Mouse (Mus musculus): ENCODE measurements around the gene Fam120a. TPM values are rescaled to one million over a fixed set of nuclear protein-coding genes. Genes with fewer than 3 reads are reported as not detected.
A peak's percentile ranks its signal among the peaks of the same experiment; 100 is the strongest.

Gene Fam120a
- polyA plus RNA-seq (2014; fragmentation: Nextera tagmentation; extraction: Ambion mirVana) = 38.3 and 39.7 TPM in 2 replicates

DNA sequence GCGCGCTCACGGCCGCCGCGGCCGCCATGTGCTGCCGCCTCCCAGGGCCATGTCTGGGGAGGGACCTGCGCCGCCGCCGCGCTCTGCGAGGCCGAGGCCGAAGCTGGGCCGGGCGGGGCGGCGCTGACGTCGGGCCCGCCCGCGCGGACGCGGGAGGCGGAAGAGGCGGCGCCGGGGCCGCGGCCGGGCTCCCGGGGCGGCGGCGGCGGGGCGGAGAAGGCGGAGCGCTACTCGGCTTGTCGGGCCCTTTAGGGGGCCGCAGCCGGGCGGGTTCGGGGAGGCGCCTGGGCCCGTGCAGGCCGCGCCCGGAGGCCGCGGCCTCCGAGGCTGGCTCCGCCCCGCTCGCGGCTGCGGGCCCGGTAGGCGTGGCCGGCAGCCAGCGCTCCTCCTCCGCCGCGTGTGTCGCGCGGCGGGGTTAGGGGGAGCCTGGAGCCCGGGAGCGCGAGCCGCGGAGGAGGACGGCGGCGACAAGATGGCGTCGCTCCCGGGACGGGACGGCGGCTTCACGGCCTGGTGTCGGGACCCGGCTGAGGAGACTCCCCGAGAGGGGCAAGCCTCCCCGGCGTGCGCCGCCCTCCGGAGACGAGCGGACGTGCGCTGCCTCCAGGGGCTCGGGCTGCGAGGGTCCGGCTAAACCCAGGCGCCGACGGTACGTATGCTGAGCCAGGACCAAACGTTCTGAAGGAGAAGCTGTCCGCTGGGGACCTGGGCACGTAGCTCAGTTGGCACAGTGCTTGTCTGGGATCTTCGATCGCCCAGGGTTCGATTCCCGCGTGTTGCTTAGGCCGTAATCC lies at the start of gene Fam120a:
Gene Fam120a, minus strand, starts transcription at position 62 of the 794 bp plus-strand sequence.
- H3K4me3 ChIP-seq (ENCODE audit: low read depth, low read length) = peak within 1 kb of the TSS; percentile 91
- DNase-seq (ENCODE audit: low spot score) (peak; percentile 93), ATAC-seq (ENCODE audit: low read depth) (peak; percentile 90)
- 0 out of 2 replicates have a peak, but pooled peaks cover 5% of the 10 kb centered on the region for H3K36me3 ChIP-seq (ENCODE audit: control insufficient read depth, insufficient read depth, low read length)
- H3K4me1 ChIP-seq (ENCODE audit: control insufficient read depth, insufficient read depth, low read length) = peaks cover 28% of the 10 kb centered on the region
- peak within 1 kb of the TSS; percentile 97 for H3K9ac ChIP-seq (ENCODE audit: low read depth, low read length)
- peak within 1 kb of the TSS; percentile 97 for H3K27ac ChIP-seq (replicated peaks; ENCODE audit: low read depth, low read length)
- H3K4me2 ChIP-seq (ENCODE audit: low read depth, low read length) = peak within 1 kb of the TSS; percentile 93
- no peaks in the 10 kb centered on the region for H3K27me3 ChIP-seq (replicated peaks; ENCODE audit: control insufficient read depth, insufficient read depth, low read length)
- no peaks in the 10 kb centered on the region for H3K9me3 ChIP-seq (ENCODE audit: control insufficient read depth, low read length)
- 0% methylated on average over 23 of the region's 116 CpGs for WGBS

DNA sequence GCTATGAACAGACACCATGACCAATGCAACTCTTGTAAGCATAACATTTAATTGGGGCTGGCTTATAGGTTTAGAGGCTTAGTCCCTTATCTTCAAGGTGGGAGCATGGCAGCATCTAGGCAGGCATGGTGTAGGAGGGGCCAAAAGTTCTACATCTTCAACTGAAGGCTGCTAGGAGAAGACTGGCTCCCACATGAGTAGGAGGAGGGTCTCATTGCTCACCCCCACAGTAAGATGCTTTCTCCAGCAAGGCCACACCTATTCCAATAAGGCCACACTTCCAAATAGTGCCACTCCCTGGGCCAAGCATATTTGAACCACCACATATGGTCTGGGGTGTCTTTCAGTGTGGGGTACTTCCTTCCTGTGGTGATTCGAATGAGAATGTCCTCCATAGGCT lies 49.6 kb upstream of the Fam120a start:
- 93% methylated on average over 1 of the region's 1 CpGs for WGBS
- Histone ChIP-seq H3K9ac (ENCODE audit: low read depth, low read length) (no peak overlapping the region), H3K27me3 (replicated peaks; ENCODE audit: control insufficient read depth, insufficient read depth, low read length) (no peaks in the 10 kb centered on the region), H3K27ac (replicated peaks; ENCODE audit: low read depth, low read length) (no peak overlapping the region), H3K9me3 (ENCODE audit: control insufficient read depth, low read length) (peaks cover 6% of the 10 kb centered on the region; the same call in 1 of the 2 replicates), H3K4me2 (ENCODE audit: low read depth, low read length) (no peak overlapping the region), H3K4me1 (ENCODE audit: control insufficient read depth, insufficient read depth, low read length) (peaks cover 25% of the 10 kb centered on the region), H3K4me3 (ENCODE audit: low read depth, low read length) (no peak overlapping the region), H3K36me3 (ENCODE audit: control insufficient read depth, insufficient read depth, low read length) (no peaks in the 10 kb centered on the region)
- no peak for ATAC-seq (ENCODE audit: low read depth)
- DNase-seq (ENCODE audit: low spot score) = no peak

DNA sequence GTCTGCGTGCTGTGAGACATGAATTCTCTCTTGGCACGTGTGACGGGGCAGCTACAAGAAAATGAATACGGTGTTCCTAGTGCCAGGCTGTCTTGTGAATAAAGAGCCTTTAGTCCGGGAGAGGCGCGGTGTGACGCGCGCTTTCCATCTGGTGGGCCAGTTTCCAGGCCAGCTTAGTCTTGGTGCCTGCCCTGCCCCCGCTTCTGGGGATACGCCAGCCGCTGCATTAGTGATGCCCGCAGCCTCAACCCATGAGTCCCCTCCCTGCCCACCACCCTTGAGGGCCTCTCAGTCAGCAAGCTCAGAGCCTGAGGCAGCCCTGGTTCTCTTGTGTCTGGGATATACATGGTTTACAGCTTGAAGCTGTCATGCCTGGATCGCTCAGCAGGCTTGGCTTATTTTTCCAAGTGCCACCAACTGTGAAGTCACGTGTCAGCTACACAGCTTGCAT lies 48.5 kb upstream of the Fam120a start:
- Histone ChIP-seq H3K36me3 (ENCODE audit: control insufficient read depth, insufficient read depth, low read length) (no peaks in the 10 kb centered on the region), H3K4me3 (ENCODE audit: low read depth, low read length) (peak overlapping the region; percentile 16), H3K9me3 (ENCODE audit: control insufficient read depth, low read length) (peaks cover 6% of the 10 kb centered on the region; the same call in 1 of the 2 replicates), H3K4me1 (ENCODE audit: control insufficient read depth, insufficient read depth, low read length) (peaks cover 25% of the 10 kb centered on the region), H3K9ac (ENCODE audit: low read depth, low read length) (peak overlapping the region; percentile 52), H3K4me2 (ENCODE audit: low read depth, low read length) (peak overlapping the region; percentile 64), H3K27me3 (replicated peaks; ENCODE audit: control insufficient read depth, insufficient read depth, low read length) (no peaks in the 10 kb centered on the region), H3K27ac (replicated peaks; ENCODE audit: low read depth, low read length) (peak overlapping the region; percentile 90)
- DNase-seq (ENCODE audit: low spot score) (peak; percentile 96), ATAC-seq (ENCODE audit: low read depth) (peak; percentile 89)
- 2% methylated on average over 12 of the region's 16 CpGs for WGBS

DNA sequence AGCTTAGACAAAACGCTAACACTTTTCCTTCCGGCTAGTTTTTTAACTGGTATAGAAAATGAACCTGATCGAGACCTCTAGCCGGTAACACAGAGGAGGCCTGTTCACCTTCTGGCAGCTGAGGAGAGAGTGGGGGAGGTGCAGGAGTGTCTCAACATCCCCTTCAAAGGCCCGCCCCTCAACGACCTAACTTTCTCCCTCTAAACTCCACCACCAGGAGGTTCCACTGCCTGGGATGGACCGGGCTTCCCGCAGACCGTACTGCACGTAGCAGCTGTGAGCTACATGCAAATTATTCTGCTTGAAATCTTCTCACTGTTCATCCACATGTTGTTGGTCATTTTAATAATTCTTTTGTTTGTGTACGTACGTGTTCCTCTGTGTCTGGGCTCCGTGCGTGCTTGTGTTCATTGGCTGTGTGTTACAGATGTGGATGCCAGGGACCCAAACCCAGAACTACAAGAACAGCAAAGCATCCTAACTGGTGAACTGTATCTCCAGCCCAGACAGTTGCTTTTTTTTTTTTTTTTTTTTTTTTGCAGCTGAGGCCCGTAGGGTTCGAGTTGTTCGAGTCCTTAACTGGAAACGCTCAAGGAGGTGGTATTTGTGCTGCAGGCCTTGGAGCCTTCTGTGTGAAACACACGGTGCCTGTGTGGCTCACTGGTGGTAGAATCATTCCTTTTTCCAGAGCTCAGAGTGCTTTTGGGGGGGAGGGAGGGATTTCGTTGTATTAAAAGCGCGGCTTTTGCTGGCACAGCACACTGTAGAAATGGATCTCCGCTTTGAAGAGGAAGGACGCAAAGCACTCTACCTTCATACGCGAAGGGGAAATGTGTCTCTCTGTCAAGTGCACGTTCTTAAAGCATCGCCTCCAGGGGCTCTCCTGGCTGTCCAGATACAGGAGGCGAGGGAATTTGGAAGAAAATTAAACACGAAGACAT lies 47.8 kb upstream of the Fam120a start:
- peak overlapping the region; percentile 16 for H3K4me3 ChIP-seq (ENCODE audit: low read depth, low read length)
- H3K4me1 ChIP-seq (ENCODE audit: control insufficient read depth, insufficient read depth, low read length) = peaks cover 25% of the 10 kb centered on the region
- no peaks in the 10 kb centered on the region for H3K27me3 ChIP-seq (replicated peaks; ENCODE audit: control insufficient read depth, insufficient read depth, low read length)
- peak overlapping the region; percentile 52 for H3K9ac ChIP-seq (ENCODE audit: low read depth, low read length)
- ATAC-seq (ENCODE audit: low read depth) = peak; percentile 62
- H3K4me2 ChIP-seq (ENCODE audit: low read depth, low read length) = peak overlapping the region; percentile 64
- peaks cover 6% of the 10 kb centered on the region; the same call in 1 of the 2 replicates for H3K9me3 ChIP-seq (ENCODE audit: control insufficient read depth, low read length)
- WGBS = 3% methylated on average over 30 of the region's 30 CpGs
- peak; percentile 85 for DNase-seq (ENCODE audit: low spot score)
- H3K27ac ChIP-seq (replicated peaks; ENCODE audit: low read depth, low read length) = peak overlapping the region; percentile 90
- no peaks in the 10 kb centered on the region for H3K36me3 ChIP-seq (ENCODE audit: control insufficient read depth, insufficient read depth, low read length)

DNA sequence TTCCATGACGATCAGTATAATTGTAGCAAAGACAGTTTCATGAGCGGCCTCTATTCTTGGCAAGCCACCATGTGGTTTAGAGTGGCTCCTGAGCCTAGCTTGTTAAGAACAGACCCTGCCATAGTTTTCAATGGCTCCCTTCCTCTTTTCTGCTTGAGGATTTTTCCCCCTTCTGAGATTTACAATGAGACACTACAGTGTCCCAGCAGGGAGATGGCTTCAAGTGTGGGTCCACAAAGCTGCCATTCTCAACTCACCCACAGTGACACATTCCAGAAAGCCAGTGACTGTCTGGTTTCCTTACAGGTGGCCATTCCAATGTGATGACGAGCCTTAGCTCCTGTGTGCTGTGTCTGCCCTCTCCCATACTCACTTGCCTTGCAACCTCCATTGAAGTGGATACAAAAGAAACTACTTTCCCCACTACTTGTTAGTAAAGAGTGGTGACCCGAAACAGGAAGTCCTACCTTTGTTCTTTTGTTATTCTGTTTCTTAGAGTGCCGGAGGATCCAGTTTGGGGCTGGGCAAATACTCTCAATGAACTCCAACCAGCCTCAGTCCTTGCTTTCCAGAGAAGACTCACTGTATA lies 45.5 kb upstream of the Fam120a start:
- Histone ChIP-seq H3K4me3 (ENCODE audit: low read depth, low read length) (no peak overlapping the region), H3K27me3 (replicated peaks; ENCODE audit: control insufficient read depth, insufficient read depth, low read length) (no peaks in the 10 kb centered on the region), H3K36me3 (ENCODE audit: control insufficient read depth, insufficient read depth, low read length) (no peaks in the 10 kb centered on the region), H3K9ac (ENCODE audit: low read depth, low read length) (no peak overlapping the region), H3K27ac (replicated peaks; ENCODE audit: low read depth, low read length) (peak overlapping the region; percentile 52; the same call in 1 of the 2 replicates), H3K4me2 (ENCODE audit: low read depth, low read length) (no peak overlapping the region), H3K9me3 (ENCODE audit: control insufficient read depth, low read length) (peaks cover 6% of the 10 kb centered on the region; the same call in 1 of the 2 replicates), H3K4me1 (ENCODE audit: control insufficient read depth, insufficient read depth, low read length) (peaks cover 25% of the 10 kb centered on the region)
- WGBS = 42% methylated on average over 5 of the region's 5 CpGs
- peak; percentile 80 for DNase-seq (ENCODE audit: low spot score)
- ATAC-seq (ENCODE audit: low read depth) = no peak

DNA sequence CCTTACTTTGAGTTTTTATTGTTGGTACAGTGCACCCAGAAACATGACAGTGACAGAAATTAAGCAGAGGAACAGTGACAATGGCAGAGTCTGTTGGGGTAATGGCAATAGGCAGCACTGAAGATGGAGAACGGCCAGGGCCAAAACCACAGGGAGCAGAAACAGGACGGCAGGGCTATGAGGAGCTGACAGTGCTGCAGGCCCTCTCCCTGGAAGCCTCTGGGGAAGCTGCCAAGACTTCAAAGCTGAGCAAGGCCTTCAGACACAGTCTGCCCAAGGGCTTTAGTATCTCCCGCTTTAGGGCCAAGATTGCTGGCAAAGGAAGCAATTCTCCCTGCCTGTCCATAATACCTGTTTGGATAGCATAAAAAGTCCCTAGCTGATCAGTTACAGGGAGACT lies 33.9 kb upstream of the Fam120a start:
- ATAC-seq (ENCODE audit: low read depth) = no peak
- H3K27ac ChIP-seq (replicated peaks; ENCODE audit: low read depth, low read length) = no peak overlapping the region
- 37% methylated on average over 3 of the region's 3 CpGs for WGBS

DNA sequence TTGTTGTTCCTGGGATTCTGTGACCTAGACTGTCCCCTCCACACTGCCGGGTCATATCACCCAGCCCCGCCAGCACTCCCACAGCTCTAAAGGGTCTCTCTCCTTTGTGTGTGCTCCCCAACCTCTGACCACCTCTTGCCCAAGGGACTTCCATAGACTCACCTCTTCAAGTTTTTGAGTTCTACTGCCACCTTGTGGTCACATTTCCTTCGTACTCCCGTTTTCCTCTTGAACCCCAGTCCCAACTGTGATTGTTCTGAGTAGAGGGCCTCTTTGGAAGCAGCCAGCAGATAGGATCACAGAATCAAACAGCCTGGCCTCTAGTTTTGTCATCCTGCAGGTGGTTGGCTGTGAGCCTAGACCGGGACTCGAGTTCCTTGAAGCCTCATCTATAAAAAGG lies 30.8 kb upstream of the Fam120a start:
- H3K27ac ChIP-seq (replicated peaks; ENCODE audit: low read depth, low read length) = no peak overlapping the region
- no peak overlapping the region for H3K9ac ChIP-seq (ENCODE audit: low read depth, low read length)
- H3K4me2 ChIP-seq (ENCODE audit: low read depth, low read length) = no peak overlapping the region
- H3K4me3 ChIP-seq (ENCODE audit: low read depth, low read length) = no peak overlapping the region
- no peaks in the 10 kb centered on the region for H3K9me3 ChIP-seq (ENCODE audit: control insufficient read depth, low read length)
- DNase-seq (ENCODE audit: low spot score) (peak; percentile 77), ATAC-seq (ENCODE audit: low read depth) (peak; percentile 26; the same call in 1 of the 2 replicates)
- no peaks in the 10 kb centered on the region for H3K36me3 ChIP-seq (ENCODE audit: control insufficient read depth, insufficient read depth, low read length)
- H3K27me3 ChIP-seq (replicated peaks; ENCODE audit: control insufficient read depth, insufficient read depth, low read length) = no peaks in the 10 kb centered on the region
- H3K4me1 ChIP-seq (ENCODE audit: control insufficient read depth, insufficient read depth, low read length) = no peaks in the 10 kb centered on the region
- 16% methylated on average over 6 of the region's 6 CpGs for WGBS

More for the DNA sequence above, 33.9 kb upstream of the Fam120a start:
- Histone ChIP-seq H3K4me3 (ENCODE audit: low read depth, low read length) (no peak overlapping the region), H3K9ac (ENCODE audit: low read depth, low read length) (no peak overlapping the region), H3K27me3 (replicated peaks; ENCODE audit: control insufficient read depth, insufficient read depth, low read length) (no peaks in the 10 kb centered on the region), H3K36me3 (ENCODE audit: control insufficient read depth, insufficient read depth, low read length) (no peaks in the 10 kb centered on the region), H3K9me3 (ENCODE audit: control insufficient read depth, low read length) (no peaks in the 10 kb centered on the region), H3K4me1 (ENCODE audit: control insufficient read depth, insufficient read depth, low read length) (no peaks in the 10 kb centered on the region), H3K4me2 (ENCODE audit: low read depth, low read length) (no peak overlapping the region)
- DNase-seq (ENCODE audit: low spot score) = no peak

DNA sequence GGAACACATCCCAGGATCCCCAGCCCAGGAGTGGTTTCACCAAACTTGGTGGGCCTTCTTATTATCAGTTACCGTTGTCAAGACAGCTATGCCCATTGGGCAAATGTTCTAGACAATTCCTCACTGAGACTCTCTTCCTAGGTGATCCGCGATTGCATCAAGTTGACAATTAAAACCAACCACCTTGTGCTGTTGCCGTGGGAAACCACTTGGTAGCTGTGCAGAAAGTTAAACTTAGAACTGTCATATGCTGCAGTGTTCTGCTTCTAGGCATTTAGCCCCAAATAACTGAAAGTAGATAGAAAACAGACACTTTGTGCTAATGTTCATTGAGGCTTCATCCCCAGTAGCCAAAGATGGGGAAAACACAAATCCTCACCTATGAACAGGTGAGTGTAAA lies 28.9 kb upstream of the Fam120a start:
- H3K27me3 ChIP-seq (replicated peaks; ENCODE audit: control insufficient read depth, insufficient read depth, low read length) = no peaks in the 10 kb centered on the region
- DNase-seq (ENCODE audit: low spot score) (no peak), ATAC-seq (ENCODE audit: low read depth) (no peak)
- no peaks in the 10 kb centered on the region for H3K4me1 ChIP-seq (ENCODE audit: control insufficient read depth, insufficient read depth, low read length)
- H3K9ac ChIP-seq (ENCODE audit: low read depth, low read length) = no peak overlapping the region
- no peak overlapping the region for H3K4me2 ChIP-seq (ENCODE audit: low read depth, low read length)
- 81% methylated on average over 4 of the region's 4 CpGs for WGBS
- no peaks in the 10 kb centered on the region for H3K9me3 ChIP-seq (ENCODE audit: control insufficient read depth, low read length)
- H3K27ac ChIP-seq (replicated peaks; ENCODE audit: low read depth, low read length) = no peak overlapping the region
- H3K36me3 ChIP-seq (ENCODE audit: control insufficient read depth, insufficient read depth, low read length) = no peaks in the 10 kb centered on the region
- no peak overlapping the region for H3K4me3 ChIP-seq (ENCODE audit: low read depth, low read length)

All from embryonic facial prominence, embryonic 14.5 days (tissue).